In the genomic region with DNA sequence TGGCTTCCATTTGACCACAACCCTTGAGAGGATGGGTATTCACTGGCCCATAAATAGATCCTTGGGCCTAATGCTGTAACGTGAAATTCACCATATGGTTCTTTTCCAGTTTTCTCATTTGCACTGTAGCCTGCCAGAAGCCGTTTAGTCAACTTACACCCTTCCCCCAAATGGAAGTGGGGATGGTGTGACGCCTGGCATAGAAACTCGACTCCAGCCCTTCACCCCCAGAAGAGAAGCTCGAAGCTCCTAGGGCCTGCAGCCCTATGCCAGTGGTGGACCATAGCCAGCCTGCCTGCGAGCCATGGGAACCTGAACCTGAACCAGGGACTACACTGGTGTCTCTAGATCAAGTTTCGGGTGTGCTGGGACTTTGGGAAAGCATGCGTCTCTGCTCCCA, we compare ENCODE assay signal across 11 mouse cellular contexts.
DNase-seq lines count a peak whose midpoint lies in the region; ATAC-seq and TF ChIP-seq lines count a peak whose summit lies in the region.
"Had no signal": no experiment of that assay in that cellular context is flagged by ENCODE, and none has a peak within 500 bp of the region (broad histone marks: within the 10 kb centered on the region; RNA-seq: fewer than 3 reads in every experiment).

No protein-coding gene starts in this region.

- intact Hi-C loops in heart, postnatal 14 days (cut with DNase I), result no loop called here
- intact Hi-C loops in gastrocnemius, postnatal 14 days (cut with DNase I; ENCODE audit: low total_unique reads), result no loop called here

- no peak for ATAC-seq in heart, postnatal 0 days (ENCODE audit: insufficient read depth, low read depth)
- peak; percentile 55 for ATAC-seq in lung, postnatal 0 days
- no peak for ATAC-seq in stomach, embryonic 15.5 days (ENCODE audit: insufficient read depth, low FRiP score, low read depth)
- ATAC-seq: CD4-positive, CD25-positive, alpha-beta regulatory T cell, adult 4 months had no signal

- WGBS in heart, postnatal 0 days, result 73% methylated on average over 8 of the region's 8 CpGs
- WGBS in lung, postnatal 0 days, result 66% methylated on average over 8 of the region's 8 CpGs
- WGBS in stomach, embryonic 15.5 days, result 47% methylated on average over 8 of the region's 8 CpGs

- H3K36me3 ChIP-seq in heart, postnatal 0 days (replicated peaks; ENCODE audit: control insufficient read depth, insufficient read depth, low read length), result no peaks in the 10 kb centered on the region
- H3K36me3 ChIP-seq in lung, postnatal 0 days (ENCODE audit: insufficient read depth, low read length), result no peaks in the 10 kb centered on the region
- no peaks in the 10 kb centered on the region for H3K36me3 ChIP-seq in stomach, embryonic 15.5 days
- H3K36me3 ChIP-seq: hindbrain, embryonic 13.5 days had no signal

- no peak for TF ChIP-seq EP300 in heart, postnatal 0 days (IDR thresholded peaks at IDR 0.05; ENCODE audit: low read depth)
- no peak for TF ChIP-seq EP300 in lung, postnatal 0 days (IDR thresholded peaks at IDR 0.05)

- H3K4me2 ChIP-seq in heart, postnatal 0 days (ENCODE audit: low read depth, low read length), result no peak overlapping the region
- H3K4me2 ChIP-seq in lung, postnatal 0 days (replicated peaks; ENCODE audit: low read depth, low read length), result no peak overlapping the region
- no peak overlapping the region for H3K4me2 ChIP-seq in stomach, embryonic 15.5 days
- H3K4me2 ChIP-seq: hindbrain, embryonic 13.5 days had no signal

- H3K4me3 ChIP-seq in heart, postnatal 0 days (ENCODE audit: low read depth, low read length), result no peak overlapping the region
- H3K4me3 ChIP-seq in lung, postnatal 0 days (ENCODE audit: low read depth, low read length), result no peak overlapping the region
- no peak overlapping the region for H3K4me3 ChIP-seq in stomach, embryonic 15.5 days (replicated peaks)
- H3K4me3 ChIP-seq: hindbrain, embryonic 13.5 days had no signal

- no peak for DNase-seq in heart, postnatal 0 days (ENCODE audit: low spot score)
- no peak for DNase-seq in heart, postnatal 14 days
- DNase-seq in lung, postnatal 0 days (ENCODE audit: low spot score), result peak; percentile 67
- DNase-seq in lung, postnatal 14 days, result no peak
- peak; percentile 33 for DNase-seq in gastrocnemius, postnatal 14 days
- DNase-seq in embryo, embryonic 11 days, result no peak
- DNase-seq in embryo, embryonic 10.5 days (ENCODE audit: low spot score), result no peak
- DNase-seq: cerebellum, postnatal 25 days had no signal

- H3K4me1 ChIP-seq in heart, postnatal 0 days (ENCODE audit: control insufficient read depth, insufficient read depth), result peaks cover 42% of the 10 kb centered on the region
- peaks cover 14% of the 10 kb centered on the region for H3K4me1 ChIP-seq in lung, postnatal 0 days (ENCODE audit: insufficient read depth, low read depth, low read length)
- peaks cover 53% of the 10 kb centered on the region for H3K4me1 ChIP-seq in stomach, embryonic 15.5 days

- no peaks in the 10 kb centered on the region for H3K9me3 ChIP-seq in heart, postnatal 0 days (replicated peaks; ENCODE audit: control insufficient read depth, low read length)
- no peaks in the 10 kb centered on the region for H3K9me3 ChIP-seq in lung, postnatal 0 days (ENCODE audit: low read length)
- no peaks in the 10 kb centered on the region for H3K9me3 ChIP-seq in stomach, embryonic 15.5 days
- H3K9me3 ChIP-seq: hindbrain, embryonic 13.5 days had no signal

- peak overlapping the region; percentile 31; the same call in 1 of the 2 replicates for H3K27ac ChIP-seq in heart, postnatal 0 days (ENCODE audit: low read depth)
- peak overlapping the region; percentile 60 for H3K27ac ChIP-seq in lung, postnatal 0 days (ENCODE audit: low read length)
- peak overlapping the region; percentile 51; the same call in 1 of the 2 replicates for H3K27ac ChIP-seq in stomach, embryonic 15.5 days
- H3K27ac ChIP-seq: hindbrain, embryonic 13.5 days had no signal

- TF ChIP-seq CTCF in heart, postnatal 0 days (IDR thresholded peaks at IDR 0.05; ENCODE audit: low read depth), result no peak
- TF ChIP-seq CTCF in lung, postnatal 0 days (IDR thresholded peaks at IDR 0.05), result no peak

- no peaks in the 10 kb centered on the region for H3K27me3 ChIP-seq in heart, postnatal 0 days (ENCODE audit: control insufficient read depth, insufficient read depth, low read length)
- H3K27me3 ChIP-seq in lung, postnatal 0 days (replicated peaks; ENCODE audit: insufficient read depth, low read length), result no peaks in the 10 kb centered on the region
- H3K27me3 ChIP-seq in stomach, embryonic 15.5 days (replicated peaks), result no peaks in the 10 kb centered on the region
- H3K27me3 ChIP-seq: hindbrain, embryonic 13.5 days had no signal

- H3K9ac ChIP-seq in heart, postnatal 0 days (replicated peaks; ENCODE audit: low read depth, low read length), result no peak overlapping the region
- H3K9ac ChIP-seq in lung, postnatal 0 days (replicated peaks; ENCODE audit: low read depth), result no peak overlapping the region
- H3K9ac ChIP-seq in stomach, embryonic 15.5 days, result no peak overlapping the region
- H3K9ac ChIP-seq: hindbrain, embryonic 13.5 days had no signal

Comparison
In these comparisons a context has a peak if more than half of its experiments do, and no peak if none do; other contexts are left out.
1. DNase-seq: peak in lung, postnatal 0 days (single experiment) and gastrocnemius, postnatal 14 days (single experiment); none in heart, postnatal 0 days (single experiment), heart, postnatal 14 days (0 of 2), lung, postnatal 14 days (single experiment), embryo, embryonic 11 days (single experiment) and embryo, embryonic 10.5 days (single experiment).
2. Peak in every context shown above with its lines, with median percentiles within 50 percentile points of each other: H3K27ac ChIP-seq.